Mouse (Mus musculus) CH12.LX (cell line): ENCODE results near the gene Robo1.

Experiments used
- CTCF ChIP-seq, 2 experiments: IDR thresholded peaks in 1 of 2; conservative IDR thresholded peaks in 1 of 2; 2 replicates each; pipeline ENCODE4 v1.5.1; 2011 to 2012; ENCODE audit warnings: low read depth in 2 of 2, low read length in 2 of 2, improper control_type of control experiment in 1 of 2, inconsistent platforms in 1 of 2, mild to moderate bottlenecking in 1 of 2, moderate library complexity in 1 of 2
- EP300 ChIP-seq: IDR thresholded peaks from 2 replicates; pipeline ENCODE4 v1.6.1; 2011; ENCODE audit warnings: low read length, improper control_type of control experiment
- KAT2A ChIP-seq: IDR thresholded peaks from 2 replicates; pipeline ENCODE4 v1.6.1; 2012; ENCODE audit warnings: low read length, improper control_type of control experiment, inconsistent platforms; ENCODE audit not compliant: insufficient replicate concordance
- MAFK ChIP-seq: IDR thresholded peaks from 2 replicates; pipeline ENCODE4 v1.6.1; 2011; ENCODE audit warnings: low read length, improper control_type of control experiment; ENCODE audit not compliant: insufficient replicate concordance
- NELFE ChIP-seq: IDR thresholded peaks from 2 replicates; pipeline ENCODE4 v1.6.1; 2011; ENCODE audit warnings: low read depth, low read length, improper control_type of control experiment
- NRF1 ChIP-seq: IDR thresholded peaks from 2 replicates; pipeline ENCODE4 v1.6.1; 2014; ENCODE audit warnings: low read depth, mild to moderate bottlenecking, inconsistent platforms, low read length, improper control_type of control experiment, moderate library complexity
- POLR2A ChIP-seq: IDR thresholded peaks from 2 replicates; pipeline ENCODE4 v1.6.1; 2011; ENCODE audit warnings: low read depth, mild to moderate bottlenecking, improper control_type of control experiment, low read length
- ZMIZ1 ChIP-seq: IDR thresholded peaks from 2 replicates; pipeline ENCODE4 v1.6.1; 2012; ENCODE audit warnings: low read depth, mild to moderate bottlenecking, inconsistent platforms, low read length, improper control_type of control experiment
- ZNF384 ChIP-seq: IDR thresholded peaks from 2 replicates; pipeline ENCODE4 v1.6.1; 2012; ENCODE audit warnings: low read depth, low read length, improper control_type of control experiment, inconsistent platforms

DNA sequence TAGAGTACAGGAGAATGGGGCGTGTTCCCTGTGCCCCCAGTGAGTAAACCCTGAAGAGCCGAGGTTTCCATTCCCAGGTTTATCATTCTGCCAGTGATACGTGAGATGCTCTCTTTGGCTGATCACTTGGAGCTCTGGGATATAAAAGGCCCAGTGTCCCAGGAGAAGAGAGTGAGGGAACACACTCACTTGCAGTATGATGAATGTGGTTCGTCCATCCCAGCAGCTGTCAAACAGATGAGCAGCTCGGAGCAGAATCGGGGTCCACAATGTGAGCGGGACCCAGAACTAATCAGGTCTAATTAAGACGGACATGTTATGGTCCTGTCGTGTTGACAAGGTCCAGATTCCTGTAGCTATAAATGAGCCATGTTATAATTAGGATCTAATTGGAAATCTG is 94.3 kb downstream of the Robo1 start:
- TF ChIP-seq NELFE (no peak), ZMIZ1 (no peak), CTCF (conservative IDR thresholded peaks at IDR 0.05 in 1 of 2, IDR thresholded peaks at IDR 0.05 in 1 of 2; ENCODE audit: low read depth in 2 of 2, low read length in 2 of 2) (no peak), ZNF384 (no peak), MAFK (no peak), KAT2A (no peak), EP300 (no peak), POLR2A (no peak), NRF1 (no peak)
